Mouse (Mus musculus): ENCODE data around the gene Inpp5e.

Inpp5e gene

DNA sequence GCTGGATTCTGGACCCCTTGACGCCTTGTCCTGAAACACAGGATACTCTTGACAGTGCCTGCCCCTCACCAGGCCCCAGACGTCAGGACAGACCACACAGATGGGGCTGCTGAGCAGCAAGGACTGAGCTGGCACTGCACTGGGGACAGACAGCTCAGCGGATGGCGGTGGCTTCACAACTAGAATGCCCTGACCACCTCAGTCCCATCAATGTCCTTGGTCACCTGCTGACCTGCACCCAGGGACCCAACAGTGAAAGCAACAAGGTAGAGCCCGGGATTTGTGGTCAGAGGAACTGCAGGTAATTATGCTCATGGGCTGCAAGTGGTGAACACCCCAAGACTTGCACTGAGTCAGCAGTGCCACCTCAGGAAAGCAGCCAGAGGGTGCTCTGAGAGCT is 46.0 kb downstream of the Inpp5e start:
- DNase-seq (ENCODE audit: low spot score): no peak

DNA sequence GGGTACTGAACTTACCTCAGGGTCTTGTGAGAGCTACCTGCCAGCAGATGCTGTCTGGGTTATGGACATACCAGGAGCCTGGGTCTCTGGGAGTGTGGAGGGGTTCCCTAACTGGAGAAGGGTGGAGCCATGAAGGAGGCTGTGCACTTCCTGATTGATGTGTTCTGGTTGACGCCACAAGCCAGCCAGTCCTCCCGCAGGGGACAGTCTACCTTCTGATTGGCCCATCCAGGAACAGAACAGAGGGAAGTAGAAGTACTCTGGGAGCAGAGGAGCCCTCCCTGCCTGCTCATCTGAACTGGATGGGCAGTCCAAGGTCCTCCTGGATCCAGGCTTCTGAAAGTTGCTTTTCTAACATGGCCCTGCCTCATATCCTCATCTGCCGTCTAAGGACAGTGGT is 48.2 kb downstream of the Inpp5e start, which contains the start of gene Card9:
Card9 (minus strand) TSS at position 147 of the 400 bp plus-strand sequence.
- no peak for DNase-seq (ENCODE audit: low spot score)

DNA sequence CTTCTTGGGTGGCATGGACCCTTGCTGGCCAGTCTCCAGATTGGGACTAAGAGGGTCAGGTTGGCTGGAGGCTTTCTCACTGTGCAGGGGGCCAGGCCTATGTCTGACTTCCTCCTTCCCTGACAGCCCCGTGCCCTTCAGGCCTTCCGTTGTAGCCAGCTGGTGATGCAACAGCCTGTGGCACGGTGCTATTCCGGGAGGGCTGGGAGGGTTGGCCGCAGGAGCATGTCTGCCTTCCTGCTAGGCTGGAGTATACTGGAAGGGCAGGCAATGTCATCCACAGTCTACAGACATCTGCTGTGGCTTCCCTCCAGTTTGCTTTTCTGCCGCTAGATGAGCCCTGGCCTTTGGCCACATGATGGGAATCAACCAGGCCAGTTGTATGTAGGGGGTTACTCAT is 49.0 kb downstream of the Inpp5e start:
- no peak for DNase-seq (ENCODE audit: low spot score)

DNA sequence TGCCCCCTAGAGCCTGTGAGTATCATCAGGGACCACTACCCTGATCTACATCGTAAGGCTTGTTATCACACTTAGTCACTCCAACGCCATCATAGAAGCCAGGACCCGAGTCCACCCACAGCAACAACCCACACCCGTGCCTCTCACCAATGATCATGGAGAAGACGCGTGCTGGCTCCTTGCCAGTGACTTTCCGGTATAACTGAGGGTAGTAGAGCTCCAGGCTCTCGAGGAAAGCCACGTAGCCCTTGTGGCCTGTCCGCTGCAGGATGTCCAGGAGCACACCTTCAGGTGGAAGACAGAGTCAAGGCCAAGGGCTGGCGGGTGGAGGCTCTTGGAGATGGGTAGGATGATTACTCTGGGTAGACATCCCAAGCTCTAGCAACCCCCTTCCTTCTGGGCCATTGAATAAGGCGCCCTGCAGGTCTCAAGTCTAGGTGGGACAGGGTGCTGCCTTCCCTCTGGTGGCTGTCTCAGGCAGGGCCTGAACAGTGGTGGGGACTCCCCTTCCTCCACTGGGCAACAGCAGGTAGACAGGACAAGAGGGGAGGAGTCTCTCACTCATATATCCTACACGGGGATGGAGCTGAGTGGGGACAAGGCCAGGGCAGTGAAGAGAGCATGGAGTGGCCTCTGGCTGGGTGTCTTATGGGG is 50.2 kb downstream of the Inpp5e start:
- no peak for DNase-seq (ENCODE audit: low spot score)

DNA sequence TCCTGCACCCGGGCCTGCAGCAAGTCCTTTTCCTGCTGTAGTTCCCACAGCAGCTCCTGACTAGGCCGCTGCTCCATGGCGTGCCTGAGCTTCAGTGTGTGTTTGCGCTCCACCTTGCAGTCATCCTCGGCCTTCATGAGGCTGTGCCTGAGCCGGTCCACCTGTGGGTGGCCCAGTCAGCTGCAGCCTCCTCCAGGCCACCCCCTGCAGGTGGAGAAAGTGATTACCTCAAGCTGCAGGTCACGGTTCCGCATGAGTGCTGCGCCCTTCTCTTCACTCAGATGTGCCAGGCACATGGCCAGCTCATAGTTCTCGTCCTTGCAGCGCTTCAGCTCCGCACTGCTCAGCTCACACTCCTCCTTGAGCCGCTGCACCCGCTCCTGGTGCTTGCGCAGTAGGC is 51.5 kb downstream of the Inpp5e start:
- no peak for DNase-seq (ENCODE audit: low spot score)

DNA sequence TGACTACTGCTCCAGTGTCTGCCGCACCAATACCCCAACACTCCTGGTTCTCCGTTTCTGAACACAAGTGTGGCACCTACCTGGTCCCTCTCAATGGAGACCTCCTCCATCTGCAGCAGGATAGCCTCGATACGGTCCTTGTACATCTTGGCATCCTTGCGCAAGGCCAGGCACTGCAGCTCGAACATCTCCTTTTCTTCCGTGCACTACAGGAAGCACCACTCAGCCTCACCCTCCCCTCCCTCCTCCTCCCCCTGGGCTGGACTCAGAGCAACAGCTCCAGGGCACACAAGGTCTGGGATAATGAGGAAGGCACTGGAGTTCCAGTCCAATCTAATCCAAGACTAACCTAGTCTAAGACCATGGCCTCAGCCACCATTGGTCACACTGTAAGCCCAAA is 52.3 kb downstream of the Inpp5e start:
- no peak for DNase-seq (ENCODE audit: low spot score)

DNA sequence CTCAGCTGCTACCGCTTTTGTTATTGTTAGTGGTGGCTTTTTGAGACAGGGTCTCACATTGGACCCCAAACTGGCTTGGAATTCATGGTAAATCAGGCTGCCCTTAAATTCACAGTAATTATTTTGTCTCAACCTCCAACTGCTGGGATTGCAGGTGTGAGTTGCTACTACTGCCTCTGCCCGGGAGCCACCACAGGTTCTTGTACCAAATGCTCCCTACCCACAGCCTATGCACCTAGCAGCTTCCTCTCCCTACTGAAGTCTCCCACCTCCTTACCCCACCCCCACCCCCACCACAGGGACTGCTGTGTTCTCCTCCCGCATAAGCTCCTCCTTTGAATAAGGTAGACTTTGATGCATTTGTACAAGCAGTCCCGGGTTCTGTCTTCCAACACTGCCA is 52.8 kb downstream of the Inpp5e start:
- DNase-seq (ENCODE audit: low spot score): no peak

DNA sequence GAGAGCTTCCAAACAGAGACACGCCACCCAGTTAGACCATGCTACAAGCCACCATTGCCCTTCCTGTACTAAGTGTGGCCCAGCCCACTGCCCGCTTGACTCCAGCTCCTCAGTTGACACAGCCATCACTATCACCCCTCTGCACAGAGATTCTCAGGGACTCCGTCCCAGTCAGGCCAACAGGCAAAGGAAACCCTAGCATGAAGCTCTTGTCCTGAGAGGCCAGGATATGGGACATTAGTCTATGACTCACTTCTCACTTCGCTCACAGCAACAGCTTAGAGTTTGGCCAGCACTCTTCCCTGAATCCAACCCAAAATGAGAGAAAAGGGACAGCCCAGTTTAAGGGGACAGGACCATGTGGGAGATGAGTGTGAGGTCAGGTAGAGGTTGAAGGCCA is 54.6 kb downstream of the Inpp5e start:
- DNase-seq (ENCODE audit: low spot score): no peak

DNA sequence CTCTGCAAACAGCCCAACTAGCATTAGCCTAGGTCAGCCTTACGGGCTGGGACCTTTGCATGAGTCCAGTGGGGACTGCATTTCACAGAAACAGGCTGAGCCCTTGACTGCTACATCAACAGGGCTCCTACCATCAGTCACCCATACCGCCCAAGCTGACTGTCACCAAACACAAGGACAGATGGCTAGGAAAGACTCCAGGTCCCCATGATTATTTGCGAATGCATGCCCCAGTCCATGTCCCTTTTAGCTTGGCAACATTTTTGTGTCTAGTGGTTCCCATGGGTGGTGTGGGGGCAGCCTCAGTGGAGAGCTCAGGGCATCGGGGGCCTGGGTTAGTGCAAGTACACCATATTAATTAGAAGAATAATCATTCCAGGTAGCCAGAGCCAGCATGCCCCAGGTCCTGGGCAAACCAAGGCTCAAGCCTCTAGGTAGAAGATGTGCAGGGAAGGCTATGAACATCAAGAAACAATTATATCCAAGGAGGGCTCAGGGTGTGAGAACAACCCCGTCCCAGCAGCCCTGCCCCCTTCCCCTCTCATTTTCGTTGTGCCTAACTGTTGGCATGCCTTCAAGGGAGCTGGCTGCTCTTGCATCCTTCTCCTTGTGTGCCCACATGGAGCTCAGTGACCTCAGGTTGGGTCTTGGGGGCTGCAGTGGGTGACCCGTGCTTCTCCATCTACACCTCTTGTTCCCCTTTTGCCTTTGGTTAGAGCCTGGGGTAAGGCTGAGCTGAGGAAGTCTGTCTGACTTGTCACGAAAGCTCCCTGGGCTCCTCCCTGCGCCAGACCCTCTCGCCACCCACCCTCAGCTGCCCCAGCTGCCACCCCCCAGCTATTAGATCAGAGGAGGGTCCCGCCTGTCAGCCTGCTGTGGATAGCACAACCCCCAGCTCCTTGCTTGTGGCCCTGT is 55.7 kb downstream of the Inpp5e start:
- no peak for DNase-seq (ENCODE audit: low spot score)

DNA sequence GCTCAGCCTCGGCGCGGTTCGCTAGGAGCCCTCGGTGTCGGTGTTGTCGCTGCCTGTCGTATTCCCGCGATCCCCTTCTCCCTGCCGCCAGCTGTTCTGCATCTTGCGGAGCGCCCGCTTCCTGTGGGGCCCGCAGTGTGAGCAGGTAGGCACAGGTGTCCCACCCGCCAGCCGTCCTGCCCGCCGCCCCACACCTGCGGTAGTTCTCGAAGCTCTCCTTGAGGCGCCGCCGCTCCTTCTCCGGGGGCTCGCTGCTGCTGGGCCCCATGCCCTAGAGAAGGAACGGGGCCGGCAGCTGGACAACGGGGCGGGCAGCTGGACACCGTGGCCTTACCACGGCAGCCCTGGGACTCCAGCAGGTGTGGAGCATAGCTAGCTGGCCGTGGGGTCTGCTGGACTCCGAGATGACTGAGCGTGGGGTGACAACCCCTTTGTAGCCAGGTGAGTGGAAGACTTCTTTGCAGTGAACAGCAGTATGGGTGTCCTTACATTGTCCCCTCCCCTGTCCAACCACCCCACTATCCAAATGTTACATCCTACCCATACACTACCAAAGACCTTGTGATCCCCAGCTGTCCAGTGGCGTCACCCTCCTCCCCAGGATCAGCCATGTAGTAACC is 56.6 kb downstream of the Inpp5e start:
- DNase-seq (ENCODE audit: low spot score): no peak

DNA sequence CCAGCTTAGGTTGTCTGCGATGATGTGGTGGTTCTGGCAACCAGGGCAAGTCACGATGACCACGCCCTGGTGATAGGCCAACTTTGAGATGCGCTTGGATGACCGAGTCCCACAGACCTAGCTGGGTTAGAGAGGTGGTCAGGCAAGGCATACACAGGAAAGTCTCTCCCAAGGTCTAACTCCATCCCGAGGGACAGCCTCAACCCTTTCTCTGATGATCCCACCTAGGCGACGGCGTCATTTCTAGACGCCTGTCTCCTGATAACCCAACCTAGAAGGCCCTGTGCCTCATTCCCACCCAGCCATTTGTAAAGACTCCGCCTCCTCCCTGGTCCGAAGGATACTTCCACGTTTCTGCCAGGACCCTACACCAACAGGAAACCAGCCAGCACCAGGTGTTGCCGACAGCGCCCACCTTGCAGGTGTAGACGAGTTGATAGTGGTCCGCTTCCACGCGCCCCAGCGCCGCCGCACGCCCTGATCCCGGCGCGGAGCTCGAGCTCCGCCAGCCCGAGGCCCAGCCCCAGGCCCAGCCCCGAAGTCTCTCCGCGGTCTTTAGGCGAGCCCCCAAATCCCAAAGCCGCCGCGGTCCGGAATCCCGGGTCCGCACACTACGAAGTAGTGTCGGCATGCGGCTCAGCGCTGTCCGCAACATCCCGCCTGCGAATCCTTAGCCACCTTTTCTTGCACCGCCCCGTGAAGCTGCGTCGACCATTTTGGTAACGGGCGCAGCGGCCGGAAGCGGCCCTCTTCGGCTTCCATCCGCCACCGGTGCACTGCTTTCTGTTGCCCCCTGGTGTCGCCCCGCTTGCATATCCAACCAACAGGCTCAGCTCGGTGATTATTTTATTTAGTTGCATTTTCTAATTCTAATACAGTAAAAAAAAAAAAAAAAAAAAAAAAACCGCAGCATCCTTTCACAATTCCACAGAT is 57.4 kb downstream of the Inpp5e start, which contains the start of gene Dnlz:
Dnlz (minus strand) TSS at position 753 of the 933 bp plus-strand sequence.
- peak; percentile 92 for DNase-seq (ENCODE audit: low spot score)

DNA sequence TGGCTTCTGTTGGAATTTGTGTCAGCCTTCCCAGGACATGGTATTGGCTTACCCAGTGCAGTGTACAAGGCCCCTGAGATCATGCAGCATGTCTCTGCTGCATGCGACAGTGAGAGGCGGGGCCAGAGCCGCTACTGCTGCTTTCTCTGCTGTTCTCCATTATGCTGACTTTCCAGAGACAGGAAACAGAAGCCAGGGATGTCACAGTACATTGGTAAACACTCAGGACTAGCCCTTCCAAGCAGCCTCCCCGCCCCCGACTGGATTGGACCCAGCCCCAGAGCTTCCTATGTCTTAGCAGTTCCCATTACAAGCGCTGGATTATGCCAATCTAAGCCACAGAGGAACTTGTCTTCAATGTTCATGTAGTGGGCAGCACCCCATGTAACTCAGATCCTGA is 60.8 kb downstream of the Inpp5e start:
- DNase-seq (ENCODE audit: low spot score): peak; percentile 61
